Mouse (Mus musculus) spleen, postnatal 10 days (tissue): ENCODE measurements around the gene Nampt.
A peak's percentile ranks its signal among the peaks of the same experiment; 100 is the strongest.

Experiments
- DNase-seq, 2 experiments: peaks; one replicate each; pipeline ENCODE4 v3.0.0; 2021 to 2022; ENCODE audit warnings: low spot score in 2 of 2

Gene Nampt

GRCm38 (mm10) chr12:32819416-32819815 is at the start of gene Nampt:
Gene Nampt, plus strand, starts transcription at chr12:32819545.
- DNase-seq: no peak

DNA sequence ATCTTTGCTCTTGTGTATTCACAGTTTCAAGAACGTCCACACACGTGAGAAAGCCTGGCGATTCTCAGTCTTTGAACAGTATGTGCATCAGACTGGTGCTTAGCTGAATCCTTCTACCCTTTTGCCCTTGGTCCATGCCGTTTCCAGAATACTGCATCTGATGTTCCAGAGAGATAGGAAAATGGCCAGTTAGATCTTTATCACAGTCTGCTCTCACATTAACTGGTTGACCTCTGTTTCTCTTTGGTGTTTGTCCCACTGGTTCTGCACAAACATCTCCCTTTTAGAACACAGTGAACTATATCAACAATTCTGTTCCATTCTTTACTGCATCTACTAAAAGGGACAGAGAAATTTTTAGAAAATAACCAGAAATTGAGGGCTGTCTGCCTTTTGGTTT is 48.6 kb upstream of the Nampt start:
- no peak for DNase-seq

DNA sequence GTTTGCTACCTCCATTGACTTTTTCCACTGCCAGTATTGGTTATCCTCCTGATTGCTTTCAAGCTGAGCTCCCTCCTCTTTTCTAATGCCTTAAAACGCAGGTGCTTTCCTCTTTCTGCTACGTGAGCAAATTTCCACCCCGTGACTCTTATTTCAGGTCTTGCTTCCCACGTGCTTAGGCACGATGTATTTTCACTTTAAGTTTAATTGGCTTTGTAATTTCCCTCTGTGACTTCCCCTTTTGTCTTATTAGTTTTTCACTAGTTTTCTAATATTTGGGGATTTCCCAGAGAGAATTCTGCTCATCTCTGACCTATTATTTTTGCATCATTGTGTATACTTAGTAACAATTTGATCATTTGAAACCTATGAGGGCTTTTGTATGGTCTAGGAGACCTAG is 44.8 kb upstream of the Nampt start:
- no peak for DNase-seq

DNA sequence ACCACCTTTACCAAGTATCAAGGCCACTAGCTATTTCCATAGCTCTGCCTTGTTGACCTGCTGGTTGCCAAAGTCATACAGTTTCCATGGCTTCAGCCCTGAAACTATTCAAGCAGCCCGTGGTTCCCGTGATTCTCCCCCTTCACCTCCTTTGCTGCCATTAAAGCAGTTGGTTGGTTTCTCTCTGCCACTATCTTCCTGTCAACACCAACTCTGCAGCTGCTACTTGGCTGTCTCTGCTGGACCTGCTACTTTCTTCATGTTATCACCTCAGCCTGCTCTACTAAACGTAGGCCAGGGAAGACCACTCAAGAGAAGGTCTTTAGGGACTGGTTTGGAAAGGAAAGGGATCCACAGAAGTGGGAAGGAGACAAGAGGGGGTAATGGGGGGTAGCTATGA is 30.3 kb upstream of the Nampt start:
- DNase-seq: no peak

GRCm38 (mm10) chr12:32795765-32796471 is 23.4 kb upstream of the Nampt start:
- DNase-seq: no peak

GRCm38 (mm10) chr12:32797438-32797837 is 21.9 kb upstream of the Nampt start:
- no peak for DNase-seq

- DNase-seq: no peak
Measured at GRCm38 (mm10) chr12:32801078-32801477, 18.3 kb upstream of the Nampt start.

DNA sequence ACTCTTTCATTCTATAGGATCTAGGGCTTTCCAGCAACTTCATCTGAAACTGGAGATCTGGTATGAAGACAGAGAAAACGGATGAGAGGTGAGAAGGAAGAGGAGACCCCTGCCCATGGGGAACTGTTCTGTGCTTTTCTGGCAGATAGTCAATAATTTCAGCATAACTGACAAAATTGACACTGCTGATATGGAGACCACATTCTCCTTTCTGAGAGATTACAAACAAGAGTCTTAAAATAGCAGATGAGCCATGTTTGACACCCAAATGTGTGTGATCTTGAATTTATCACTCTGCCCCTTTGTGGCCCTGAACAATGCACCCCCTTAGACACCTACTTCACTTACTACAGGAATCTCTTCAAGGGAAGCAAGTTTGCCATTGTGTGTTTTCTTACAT is 13.8 kb upstream of the Nampt start:
- DNase-seq: no peak

GRCm38 (mm10) chr12:32819823-32820605 is 669 bp downstream of the Nampt start:
- DNase-seq: peak; percentile 95 to 98

DNA sequence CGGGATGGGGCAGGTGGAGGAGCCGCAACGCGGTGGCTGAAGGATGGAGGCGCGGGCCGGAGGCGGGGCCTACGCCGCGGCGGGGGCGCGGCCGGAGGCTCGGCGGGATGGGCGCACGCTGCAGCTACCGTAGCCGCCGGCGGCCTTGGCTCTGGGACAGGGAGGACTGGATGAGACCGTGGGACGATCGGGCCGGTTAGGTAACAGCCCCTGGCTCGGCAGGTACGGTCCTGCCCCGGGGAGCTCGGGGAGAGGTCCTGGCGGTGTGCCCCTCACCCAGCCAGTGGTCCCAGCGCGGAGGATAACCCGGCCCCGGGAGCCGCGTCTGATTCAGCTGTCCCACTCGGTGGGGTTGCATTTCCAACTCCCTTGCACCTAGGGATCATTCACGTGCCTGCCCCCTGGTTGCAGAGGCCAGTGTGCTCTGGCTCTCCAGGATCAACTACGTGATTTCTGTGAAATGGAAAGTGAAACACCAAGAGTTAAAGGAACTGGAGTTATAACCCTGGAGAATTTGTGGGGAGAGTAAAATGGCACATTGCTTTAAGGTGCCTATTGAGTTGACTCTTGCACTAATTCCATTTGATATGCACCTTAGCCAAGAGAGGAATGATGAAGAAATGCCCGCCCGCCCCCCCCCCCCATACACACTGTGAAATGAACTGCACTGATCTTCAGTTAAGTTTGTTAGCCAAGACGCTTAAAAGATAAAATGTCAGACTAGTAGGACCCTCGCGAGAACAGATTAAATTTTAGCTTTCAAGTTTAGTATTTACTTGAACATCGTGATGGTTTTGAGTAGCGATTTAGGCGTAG is 1.6 kb downstream of the Nampt start:
- DNase-seq: peak; percentile 67 to 78

DNA sequence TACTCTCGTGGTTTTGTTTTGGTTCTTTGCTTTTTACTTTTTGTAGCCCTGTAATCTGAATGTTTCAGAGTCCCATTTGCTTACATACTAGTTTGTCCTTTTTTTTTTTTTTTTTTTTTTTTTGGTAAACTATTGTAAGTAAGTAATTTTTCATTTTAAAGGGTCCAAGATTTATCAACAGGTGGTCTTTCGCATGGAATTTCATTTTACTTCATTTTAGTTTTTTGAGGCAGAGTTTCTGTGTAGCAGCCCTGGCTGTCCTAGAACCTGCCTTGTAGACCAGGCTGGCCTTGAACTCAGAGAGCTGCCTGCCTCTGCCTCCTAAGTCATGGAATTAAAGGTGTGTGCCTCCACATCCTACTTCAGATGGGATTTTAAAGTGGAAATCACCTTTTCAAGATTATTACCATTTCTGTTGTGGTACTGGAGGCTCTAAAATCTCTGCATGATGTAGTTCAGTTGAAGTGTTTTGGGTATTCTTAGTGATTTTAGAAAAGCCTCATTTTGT is 2.2 kb downstream of the Nampt start:
- no peak for DNase-seq

DNA sequence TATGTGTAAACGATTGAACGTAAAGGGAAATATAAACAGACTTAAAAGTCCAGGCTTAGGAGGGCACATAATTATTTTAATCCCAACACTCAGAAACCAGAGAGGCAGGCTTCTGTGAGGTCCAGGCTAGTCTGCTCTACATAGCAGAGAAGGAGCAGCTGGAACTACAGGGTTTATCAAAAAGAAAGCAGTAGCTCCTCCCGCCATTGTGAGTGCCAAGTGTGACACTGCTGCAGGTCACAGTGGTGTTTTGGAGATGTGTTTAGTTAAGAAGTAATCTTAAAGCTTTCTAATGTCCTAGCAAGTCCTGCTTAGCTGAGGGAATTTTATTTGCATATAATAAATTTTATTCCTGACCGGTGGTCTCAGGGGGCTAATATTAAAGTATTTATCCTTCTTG is 2.7 kb downstream of the Nampt start:
- no peak for DNase-seq

DNA sequence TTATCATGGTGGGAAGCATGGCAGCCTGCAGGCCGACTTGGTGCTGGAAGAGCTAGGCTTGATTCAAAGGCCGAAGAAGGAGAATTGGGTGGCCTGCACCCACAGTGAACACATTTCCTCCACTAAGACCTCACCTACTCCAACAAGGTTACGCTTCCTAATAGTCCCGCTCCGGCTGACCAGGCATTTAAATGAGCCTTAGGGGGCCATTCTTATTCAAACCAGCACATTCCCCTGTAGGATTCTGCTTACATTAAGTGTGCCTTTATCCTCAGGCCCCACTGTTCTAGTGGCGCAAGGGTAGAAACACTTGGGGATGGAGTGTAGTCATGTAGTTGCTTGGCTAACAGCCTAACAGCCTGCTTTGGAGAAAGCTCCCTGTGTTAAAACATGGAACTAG is 5.2 kb downstream of the Nampt start:
- DNase-seq: no peak

GRCm38 (mm10) chr12:32826971-32827370 is 7.6 kb downstream of the Nampt start:
- peak; percentile 63 to 85 for DNase-seq

GRCm38 (mm10) chr12:32828137-32828760 is 8.9 kb downstream of the Nampt start:
- no peak for DNase-seq

DNA sequence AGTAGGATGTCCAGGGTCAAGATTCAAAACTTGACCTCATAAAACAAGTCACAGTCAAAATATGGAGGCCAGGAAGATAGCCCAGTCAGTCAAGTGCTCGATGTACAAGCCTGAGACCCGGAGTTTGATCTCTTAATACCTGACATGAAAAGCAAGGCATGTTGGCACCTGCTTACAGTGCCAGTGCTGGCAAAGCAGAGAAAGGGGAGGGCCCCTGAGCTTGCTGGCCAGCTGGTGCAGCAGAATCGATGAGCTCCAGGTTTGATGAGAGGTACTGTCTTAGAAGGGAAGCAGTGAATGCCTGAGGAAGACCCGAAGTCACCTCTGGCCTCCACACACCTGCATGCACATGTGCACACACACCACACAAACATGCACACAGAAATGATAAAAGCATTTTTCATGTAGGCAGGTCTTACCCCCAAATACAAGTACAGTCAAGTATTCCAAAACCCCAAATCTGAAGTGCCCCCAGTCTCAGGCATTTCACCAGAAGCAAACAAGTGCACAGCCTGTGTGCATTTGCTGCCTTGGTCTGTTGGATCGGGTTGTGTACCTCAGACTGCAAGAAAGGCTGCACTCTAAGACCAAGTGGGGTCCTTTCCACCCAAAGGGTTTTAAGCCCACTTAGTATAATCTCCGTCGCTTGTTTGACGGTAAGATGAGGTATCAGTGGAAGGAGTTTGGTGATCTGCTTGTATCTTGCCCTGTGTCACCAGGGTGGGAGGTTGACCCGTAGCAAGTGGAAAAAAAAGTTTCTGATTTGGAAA is 10.2 kb downstream of the Nampt start:
- no peak for DNase-seq

DNA sequence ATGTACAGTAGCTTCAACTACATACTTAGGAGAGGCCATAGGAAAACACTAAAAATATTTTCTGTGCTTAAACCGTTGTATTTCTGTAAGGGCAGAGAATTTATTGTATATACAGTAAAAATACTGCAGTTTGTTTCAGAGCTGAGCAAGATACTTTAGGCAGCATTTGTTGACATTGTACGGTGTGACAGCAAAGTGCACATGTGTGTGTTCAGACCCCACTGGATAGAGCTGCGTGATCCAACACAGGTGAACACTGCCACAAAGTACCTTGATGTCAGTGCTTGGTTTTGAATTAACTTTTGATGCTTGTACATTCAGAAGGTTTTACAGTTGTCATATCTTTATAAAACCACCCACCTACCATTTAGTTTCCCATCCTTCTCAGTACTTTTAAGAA is 12.7 kb downstream of the Nampt start:
- no peak for DNase-seq

DNA sequence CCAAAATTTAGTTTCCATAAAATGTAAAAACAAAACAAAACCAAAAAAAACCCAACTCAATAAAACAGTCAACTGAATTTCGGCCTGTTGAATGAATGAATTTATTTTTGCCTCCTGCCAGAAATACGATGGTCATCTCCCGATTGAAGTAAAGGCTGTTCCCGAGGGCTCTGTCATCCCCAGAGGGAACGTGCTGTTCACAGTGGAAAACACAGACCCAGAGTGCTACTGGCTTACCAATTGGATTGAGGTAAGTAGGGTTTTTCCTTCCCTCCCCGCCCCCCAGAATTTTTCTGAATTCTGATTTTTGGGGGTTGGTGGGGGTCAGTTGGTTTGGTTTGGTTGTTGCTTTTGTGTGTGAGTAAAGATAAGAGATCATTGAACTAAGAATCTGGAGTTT is 15.4 kb downstream of the Nampt start:
- no peak for DNase-seq

DNA sequence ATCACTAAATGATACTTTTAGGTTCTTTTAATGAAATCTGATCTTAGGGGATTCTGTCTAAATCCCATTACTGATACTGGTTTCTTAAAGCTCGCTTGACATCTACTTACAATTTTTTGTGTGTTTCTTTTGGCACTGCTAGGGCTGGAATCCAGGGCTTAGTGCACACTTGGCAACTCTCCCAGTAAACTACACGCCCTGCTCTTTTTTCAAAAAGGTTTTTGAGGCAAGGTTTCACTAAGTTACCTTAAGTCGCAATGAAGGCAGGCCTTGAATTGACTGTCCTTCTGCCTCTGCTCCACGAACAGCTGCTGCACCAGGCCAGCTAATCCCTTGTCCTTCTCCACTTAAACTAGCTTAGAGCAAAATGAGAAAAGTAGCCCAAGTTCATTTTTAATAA is 15.9 kb downstream of the Nampt start:
- DNase-seq: no peak

DNA sequence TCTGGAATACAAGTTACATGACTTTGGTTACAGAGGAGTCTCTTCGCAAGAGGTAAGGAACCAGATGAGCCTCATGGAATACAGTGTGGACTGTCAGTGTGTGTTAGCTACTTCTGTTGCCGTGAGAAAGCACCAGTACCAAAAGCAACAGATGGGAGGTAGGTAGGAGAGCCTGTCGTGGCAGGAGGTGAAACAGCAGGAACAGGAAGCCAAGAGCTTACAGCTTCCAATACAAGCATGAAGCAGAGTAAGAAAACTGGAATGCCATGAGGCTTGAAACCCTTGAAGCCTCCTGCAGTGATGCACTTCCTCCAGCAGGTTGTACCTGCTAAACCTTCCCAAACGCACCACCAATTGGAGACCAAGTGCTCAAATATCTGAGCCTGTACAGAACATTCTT is 19.1 kb downstream of the Nampt start:
- no peak for DNase-seq

GRCm38 (mm10) chr12:32838954-32839353 is 19.6 kb downstream of the Nampt start:
- no peak for DNase-seq
